Mouse (Mus musculus): ENCODE results near the gene Tcte2.
A peak's percentile ranks its signal among the peaks of the same experiment; 100 is the strongest.

Tcte2 gene

DNA sequence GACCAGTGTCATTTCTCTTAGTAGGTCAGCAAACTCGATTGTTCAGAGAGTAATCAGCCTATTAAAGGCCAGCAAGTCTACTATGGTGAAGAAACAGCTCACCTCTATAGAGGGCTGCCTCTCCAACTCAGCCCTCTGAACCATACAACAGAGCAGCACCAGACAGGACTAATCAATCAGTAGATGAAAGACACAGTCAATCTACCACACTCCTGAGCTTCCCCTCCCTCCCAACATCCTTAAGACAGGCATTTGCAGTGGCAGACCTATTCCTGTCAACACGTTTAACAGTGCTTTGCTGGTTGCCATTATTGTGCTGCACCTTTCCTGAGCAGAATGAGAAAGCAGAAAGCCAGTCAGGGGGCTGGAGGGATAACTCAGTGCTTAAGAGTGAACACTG lies 16.3 kb downstream of the Tcte2 start:
- DNase-seq (ENCODE audit: low read depth, low spot score): no peak

DNA sequence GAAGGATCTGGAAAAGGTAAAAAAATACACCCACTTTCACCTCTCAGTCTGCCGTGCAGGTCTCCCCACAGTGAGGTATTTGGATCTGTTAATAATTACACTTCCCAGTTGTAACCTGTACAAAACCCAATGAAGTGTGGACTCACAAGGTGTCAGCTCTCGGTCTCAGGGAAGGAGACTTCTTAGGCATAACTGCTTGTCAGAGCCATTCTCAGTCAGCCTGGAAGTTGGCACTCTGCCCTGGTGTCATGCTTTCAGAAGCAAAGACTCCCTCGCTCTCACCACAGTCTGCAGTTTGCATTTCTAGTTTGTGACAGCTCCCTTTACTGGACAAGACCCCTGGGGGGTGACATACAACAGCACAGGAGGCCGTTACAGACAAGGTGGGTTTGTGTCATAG lies 16.8 kb downstream of the Tcte2 start:
- DNase-seq (ENCODE audit: low read depth, low spot score): no peak

- no peak for DNase-seq (ENCODE audit: low read depth, low spot score)
These were observed 17.4 kb downstream of the Tcte2 start for GRCm38 (mm10) chr17:13744219-13744618.

- peak; percentile 74 for DNase-seq (ENCODE audit: low read depth, low spot score)
These were observed 17.9 kb downstream of the Tcte2 start for GRCm38 (mm10) chr17:13743709-13744079.

DNA sequence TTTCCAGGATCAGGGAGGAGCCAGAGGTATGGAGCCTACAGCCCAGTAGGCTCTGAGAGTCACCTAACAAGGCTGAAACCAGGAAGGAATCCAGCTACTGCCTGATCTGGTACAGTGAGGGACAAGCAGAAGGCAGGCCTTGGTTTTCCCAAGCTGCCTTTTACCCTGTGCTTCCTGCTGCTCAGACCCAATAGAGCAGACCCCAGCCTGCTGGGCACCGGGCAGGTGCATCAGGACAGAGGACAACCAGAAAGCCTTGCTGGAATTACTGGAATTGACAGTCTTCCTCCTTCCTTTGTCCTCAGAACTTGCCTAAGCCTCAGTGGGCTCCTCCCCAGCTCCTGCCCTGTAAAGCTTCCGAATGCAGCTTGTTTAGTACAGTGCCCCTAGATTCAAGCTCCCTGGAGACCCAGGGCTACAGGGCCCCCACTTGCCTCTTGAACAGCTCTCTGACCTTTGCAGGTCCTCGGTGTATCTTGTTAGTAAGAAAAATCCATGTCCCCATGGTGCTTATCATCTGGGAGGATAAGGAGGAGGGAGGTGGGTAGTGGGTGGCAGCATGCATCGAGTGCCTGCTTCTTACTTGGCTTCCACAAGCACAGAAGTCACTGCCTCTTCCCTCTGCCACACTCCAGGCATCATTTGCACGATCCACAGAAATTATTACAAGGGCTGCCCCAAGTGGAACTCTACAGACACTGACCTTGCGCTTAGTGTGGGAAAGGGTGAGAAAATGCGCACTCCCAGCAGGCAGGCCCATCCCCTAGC lies 18.5 kb downstream of the Tcte2 start:
- DNase-seq (ENCODE audit: low read depth, low spot score): no peak

- no peak for DNase-seq (ENCODE audit: low read depth, low spot score)
These were observed 19.3 kb downstream of the Tcte2 start for GRCm38 (mm10) chr17:13742334-13742733.

DNA sequence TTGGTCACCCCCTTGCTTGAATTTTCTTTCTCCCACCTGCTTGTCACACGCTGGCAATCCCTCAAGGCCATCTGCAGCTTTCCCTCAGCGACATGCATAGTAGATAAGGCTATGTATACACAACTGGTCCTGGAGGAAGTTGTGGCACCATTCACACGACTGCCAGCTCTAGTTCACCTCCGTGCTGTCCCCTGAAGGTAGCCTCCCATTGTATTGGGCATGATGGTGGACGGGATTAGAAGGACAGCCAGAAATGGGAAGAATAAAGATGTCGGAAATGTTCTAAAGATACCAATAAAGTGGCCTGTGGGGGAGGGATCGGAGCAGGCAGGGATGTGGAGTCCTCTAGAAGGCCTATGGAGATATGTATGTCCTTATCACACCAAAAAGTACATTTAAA lies 20.0 kb downstream of the Tcte2 start:
- no peak for DNase-seq (ENCODE audit: low read depth, low spot score)

- no peak for DNase-seq (ENCODE audit: low read depth, low spot score)
These were observed 20.8 kb downstream of the Tcte2 start for GRCm38 (mm10) chr17:13740796-13741195.

DNA sequence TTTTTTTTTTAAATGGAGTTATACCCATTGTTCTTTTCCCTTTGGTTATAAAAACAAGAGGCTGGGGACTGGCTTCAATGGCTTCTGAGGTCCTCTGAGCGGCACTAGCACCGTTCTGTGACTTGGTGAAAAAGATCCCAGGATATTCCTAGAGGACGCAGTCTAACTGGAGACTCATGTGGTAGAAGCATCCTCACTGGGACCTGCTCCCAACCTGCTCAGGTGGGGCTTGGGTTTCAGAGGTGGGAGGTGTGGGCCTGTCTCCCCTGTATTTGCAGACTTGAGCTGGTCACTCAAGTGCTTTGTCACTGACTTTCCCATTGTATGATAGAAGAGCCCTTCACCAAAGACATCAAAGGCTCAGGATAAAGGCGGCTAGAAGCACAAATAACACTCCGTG lies 21.6 kb downstream of the Tcte2 start:
- DNase-seq (ENCODE audit: low read depth, low spot score): no peak

GRCm38 (mm10) chr17:13738916-13739315 lies 22.7 kb downstream of the Tcte2 start:
- no peak for DNase-seq (ENCODE audit: low read depth, low spot score)

DNA sequence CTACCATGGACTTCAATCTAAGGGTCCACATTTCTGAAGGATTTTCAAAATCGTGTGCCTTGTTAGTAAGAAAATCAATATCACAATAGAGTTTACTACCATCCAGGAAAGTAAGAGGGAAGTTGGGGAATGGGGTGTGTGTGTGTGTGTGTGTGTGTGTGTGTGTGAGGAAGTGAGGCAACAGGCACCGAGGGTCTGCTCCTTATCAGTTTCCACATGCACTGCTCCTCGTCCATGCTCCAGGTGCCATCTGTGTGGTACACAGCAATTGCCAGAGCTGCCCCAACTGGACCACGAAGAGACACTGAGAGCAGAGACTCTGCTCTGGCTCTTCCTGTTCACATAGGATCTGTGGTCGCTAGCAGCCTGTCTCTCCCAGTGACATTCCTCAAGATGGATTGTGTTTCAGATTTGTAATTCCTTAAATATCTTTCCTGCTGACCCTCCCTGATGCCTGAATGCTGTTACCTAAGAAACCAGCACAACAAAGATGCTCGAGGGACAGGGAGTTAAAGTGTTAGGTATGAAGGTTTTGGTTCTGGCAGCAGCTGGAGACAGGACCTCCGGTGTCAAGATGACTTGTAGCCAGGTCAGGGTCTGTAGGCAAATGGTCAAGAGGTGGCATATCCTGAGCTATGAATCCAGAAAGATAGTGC lies 23.4 kb downstream of the Tcte2 start:
- DNase-seq (ENCODE audit: low read depth, low spot score): no peak

GRCm38 (mm10) chr17:13737336-13737735 lies 24.3 kb downstream of the Tcte2 start:
- no peak for DNase-seq (ENCODE audit: low read depth, low spot score)

- no peak for DNase-seq (ENCODE audit: low read depth, low spot score)
These were observed 25.8 kb downstream of the Tcte2 start for GRCm38 (mm10) chr17:13735803-13736282.

- DNase-seq (ENCODE audit: low read depth, low spot score): no peak
These were observed 26.6 kb downstream of the Tcte2 start for GRCm38 (mm10) chr17:13735057-13735456.

GRCm38 (mm10) chr17:13733971-13734370 lies 27.7 kb downstream of the Tcte2 start:
- no peak for DNase-seq (ENCODE audit: low read depth, low spot score)

DNA sequence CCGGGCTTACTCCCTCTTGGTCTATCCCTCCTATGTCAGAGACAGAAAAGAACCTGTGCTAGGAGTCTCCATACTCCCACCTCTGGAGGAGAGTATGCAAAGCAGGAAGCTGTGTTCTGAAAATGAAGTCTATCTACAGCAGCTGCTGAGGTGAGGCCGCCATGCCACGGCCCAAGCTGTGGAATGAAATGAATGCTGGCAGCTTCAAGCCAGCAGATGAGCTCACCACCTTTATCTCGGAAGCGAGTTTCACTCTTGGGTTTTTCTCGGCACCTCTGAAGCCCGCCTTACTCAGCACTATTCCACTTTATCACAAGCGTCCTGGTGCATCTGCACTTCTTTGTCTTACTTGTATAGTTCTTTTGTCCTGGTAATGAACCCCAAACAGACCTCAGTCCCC lies 28.9 kb downstream of the Tcte2 start:
- no peak for DNase-seq (ENCODE audit: low read depth, low spot score)

- no peak for DNase-seq (ENCODE audit: low read depth, low spot score)
These were observed 29.9 kb downstream of the Tcte2 start for GRCm38 (mm10) chr17:13731727-13732112.

GRCm38 (mm10) chr17:13730980-13731726 lies 30.5 kb downstream of the Tcte2 start:
- no peak for DNase-seq (ENCODE audit: low read depth, low spot score)

DNA sequence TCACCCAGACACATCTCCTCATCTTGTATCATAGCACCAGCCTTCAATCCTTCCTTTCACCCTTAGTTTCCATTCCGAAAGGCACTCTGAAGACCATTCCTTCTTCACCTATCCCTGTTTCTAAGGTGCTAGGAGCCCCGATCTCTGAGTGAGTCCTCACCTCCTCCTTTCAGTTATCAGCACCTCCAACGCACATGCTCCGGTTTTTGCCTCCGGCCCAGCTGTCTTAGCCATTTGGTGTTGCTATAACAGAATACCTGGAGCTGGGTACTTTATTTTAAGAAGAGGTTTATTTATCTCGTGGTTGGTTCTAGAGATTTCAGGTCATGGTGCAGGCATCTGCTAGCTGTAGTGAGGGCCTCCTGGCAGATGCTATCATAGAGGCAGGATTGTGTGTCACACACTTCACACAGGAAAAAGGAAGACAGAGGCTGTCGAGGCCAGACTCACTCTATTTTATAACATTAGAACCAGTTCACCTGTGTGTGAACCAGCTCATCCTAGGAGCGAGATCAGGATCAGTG lies 34.7 kb downstream of the Tcte2 start:
- DNase-seq (ENCODE audit: low read depth, low spot score): no peak

- DNase-seq (ENCODE audit: low read depth, low spot score): no peak
These were observed 36.5 kb downstream of the Tcte2 start for GRCm38 (mm10) chr17:13725004-13725550.

DNA sequence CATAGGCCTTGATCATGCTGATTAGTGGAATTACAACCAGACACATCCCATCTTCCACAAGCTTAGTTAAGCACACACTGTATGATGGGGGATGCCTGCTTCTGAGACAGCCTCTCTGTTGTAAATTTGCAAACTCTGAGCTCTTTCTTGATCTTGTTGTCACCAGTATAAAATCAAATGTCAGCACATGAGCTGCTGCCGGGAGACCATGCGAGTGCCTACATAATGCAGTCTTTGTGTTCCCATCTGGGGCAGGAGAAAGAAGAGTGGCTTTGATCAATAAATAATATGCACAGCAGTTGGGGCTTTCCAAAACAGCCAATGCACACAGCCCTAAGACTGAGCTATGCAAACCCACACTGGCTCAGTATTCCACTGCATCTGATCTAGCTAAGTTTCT lies 39.2 kb downstream of the Tcte2 start:
- peak; percentile 48 for DNase-seq (ENCODE audit: low read depth, low spot score)

GRCm38 (mm10) chr17:13721372-13721771 lies 40.3 kb downstream of the Tcte2 start:
- no peak for DNase-seq (ENCODE audit: low read depth, low spot score)
